Mouse (Mus musculus): ENCODE measurements around the gene Gm42742. TPM values are rescaled to one million over a fixed set of nuclear protein-coding genes. Genes with fewer than 3 reads are reported as not detected.
A peak's percentile ranks its signal among the peaks of the same experiment; 100 is the strongest.

Gm42742 gene
- polyA plus RNA-seq, 1 experiment from 2014 or later: 37.4 TPM

DNA sequence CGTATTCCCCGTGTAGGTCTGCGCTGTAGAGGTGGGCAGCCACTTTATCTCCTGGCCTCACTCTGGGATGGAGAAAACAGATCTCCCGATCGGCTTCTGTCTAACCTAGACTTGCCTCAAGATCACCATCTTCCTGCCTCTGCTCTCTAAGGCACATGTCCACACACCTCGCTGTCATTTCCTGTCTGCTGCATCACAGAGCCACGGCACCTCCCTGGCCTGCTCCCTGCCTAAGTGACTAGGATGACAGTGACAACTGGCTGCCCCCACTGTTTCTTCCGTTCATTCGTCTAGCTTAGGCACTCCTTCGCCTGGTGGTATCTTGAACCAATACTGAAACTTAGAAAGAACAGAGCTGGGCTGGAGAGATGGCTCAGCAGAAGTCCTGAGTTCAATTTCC lies 21.3 kb downstream of the Gm42742 start:
- ATAC-seq (ENCODE audit: insufficient read depth) (no peak), DNase-seq (no peak)
- no peak for TF ChIP-seq CTCF (IDR thresholded peaks at IDR 0.05; ENCODE audit: low read depth)
- Histone ChIP-seq H3K36me3 (ENCODE audit: insufficient read depth) (no peaks in the 10 kb centered on the region), H3K4me3 (ENCODE audit: low read depth, low read length) (no peak overlapping the region), H3K9me3 (ENCODE audit: low read depth, low read length) (no peaks in the 10 kb centered on the region), H3K27me3 (ENCODE audit: insufficient read depth, low read length) (no peaks in the 10 kb centered on the region), H3K27ac (ENCODE audit: low read depth) (no peak overlapping the region), H3K9ac (no peak overlapping the region), H3K4me2 (no peak overlapping the region), H3K4me1 (ENCODE audit: insufficient read depth) (no peaks in the 10 kb centered on the region)
- WGBS: 57% methylated on average over 10 of the region's 10 CpGs

GRCm38 (mm10) chr7:126996449-126996848 lies 24.4 kb downstream of the Gm42742 start:
- Histone ChIP-seq H3K27me3 (ENCODE audit: insufficient read depth, low read length) (no peaks in the 10 kb centered on the region), H3K36me3 (ENCODE audit: insufficient read depth) (no peaks in the 10 kb centered on the region), H3K4me1 (ENCODE audit: insufficient read depth) (no peaks in the 10 kb centered on the region), H3K9me3 (ENCODE audit: low read depth, low read length) (no peaks in the 10 kb centered on the region), H3K4me2 (no peak overlapping the region), H3K27ac (ENCODE audit: low read depth) (no peak overlapping the region), H3K4me3 (ENCODE audit: low read depth, low read length) (no peak overlapping the region), H3K9ac (no peak overlapping the region)
- no peak for ATAC-seq (ENCODE audit: insufficient read depth)
- no peak for DNase-seq
- 85% methylated on average over 4 of the region's 4 CpGs for WGBS
- TF ChIP-seq CTCF (IDR thresholded peaks at IDR 0.05; ENCODE audit: low read depth): peak; percentile 8; the same call in 1 of the 2 replicates

GRCm38 (mm10) chr7:126988816-126989215 lies 32.1 kb downstream of the Gm42742 start:
- TF ChIP-seq CTCF (IDR thresholded peaks at IDR 0.05; ENCODE audit: low read depth): no peak

GRCm38 (mm10) chr7:126986319-126986718 lies 34.6 kb downstream of the Gm42742 start:
- DNase-seq (peak; percentile 60), ATAC-seq (ENCODE audit: insufficient read depth) (no peak)
- H3K36me3 ChIP-seq (ENCODE audit: insufficient read depth): no peaks in the 10 kb centered on the region
- no peaks in the 10 kb centered on the region for H3K4me1 ChIP-seq (ENCODE audit: insufficient read depth)
- H3K4me3 ChIP-seq (ENCODE audit: low read depth, low read length): no peak overlapping the region
- H3K9me3 ChIP-seq (ENCODE audit: low read depth, low read length): no peaks in the 10 kb centered on the region
- 31% methylated on average over 9 of the region's 9 CpGs for WGBS
- no peak overlapping the region for H3K4me2 ChIP-seq
- H3K9ac ChIP-seq: no peak overlapping the region
- peak; percentile 73 for TF ChIP-seq CTCF (IDR thresholded peaks at IDR 0.05; ENCODE audit: low read depth)
- H3K27me3 ChIP-seq (ENCODE audit: insufficient read depth, low read length): no peaks in the 10 kb centered on the region
- no peak overlapping the region for H3K27ac ChIP-seq (ENCODE audit: low read depth)

More at GRCm38 (mm10) chr7:126988816-126989215, 32.1 kb downstream of the Gm42742 start:
- no peaks in the 10 kb centered on the region for H3K4me1 ChIP-seq (ENCODE audit: insufficient read depth)
- H3K4me2 ChIP-seq: no peak overlapping the region
- no peaks in the 10 kb centered on the region for H3K9me3 ChIP-seq (ENCODE audit: low read depth, low read length)
- H3K27me3 ChIP-seq (ENCODE audit: insufficient read depth, low read length): no peaks in the 10 kb centered on the region
- ATAC-seq (ENCODE audit: insufficient read depth): no peak
- no peak for DNase-seq
- H3K4me3 ChIP-seq (ENCODE audit: low read depth, low read length): no peak overlapping the region
- WGBS: 55% methylated on average over 8 of the region's 8 CpGs
- no peak overlapping the region for H3K9ac ChIP-seq
- H3K36me3 ChIP-seq (ENCODE audit: insufficient read depth): no peaks in the 10 kb centered on the region
- no peak overlapping the region for H3K27ac ChIP-seq (ENCODE audit: low read depth)

DNA sequence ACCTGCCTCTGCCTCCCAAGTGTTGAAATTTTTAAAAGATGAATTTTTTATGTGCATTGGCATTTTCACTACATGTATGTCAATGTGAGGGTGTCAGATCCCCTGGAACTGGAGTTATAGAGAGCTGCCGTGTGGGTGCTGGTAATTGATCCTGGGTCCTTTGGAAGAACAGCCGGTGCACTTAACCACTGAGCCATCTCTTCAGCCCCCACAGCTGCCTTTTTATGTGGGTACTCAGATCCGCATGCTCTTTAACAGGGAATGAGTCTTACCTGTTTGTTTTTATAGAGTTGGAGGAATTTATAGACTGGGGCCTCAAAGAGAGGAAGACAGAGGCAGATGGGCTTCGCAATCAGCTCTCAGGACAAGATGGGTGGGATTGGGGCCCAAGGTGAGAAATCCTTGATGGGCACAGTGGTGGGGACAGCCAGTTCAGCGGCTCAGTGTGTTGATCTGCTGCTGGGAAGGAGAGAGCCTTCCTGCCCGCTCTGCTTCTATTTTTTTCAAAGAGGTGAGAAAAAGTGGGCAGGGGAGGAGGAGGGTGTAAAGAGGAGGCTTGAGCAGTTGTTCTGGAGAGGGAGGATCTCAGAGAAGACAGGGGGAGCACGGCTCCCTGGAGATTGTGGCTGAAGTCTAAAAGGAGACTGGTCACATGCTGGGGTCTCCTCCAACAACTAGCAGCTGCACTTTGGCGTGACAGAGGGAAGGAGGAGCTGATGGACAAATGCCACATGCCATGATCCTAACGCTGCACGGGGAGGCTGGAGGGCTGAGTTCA lies 36.0 kb downstream of the Gm42742 start:
- ATAC-seq (ENCODE audit: insufficient read depth) (no peak), DNase-seq (peak; percentile 14)
- 27% methylated on average over 10 of the region's 10 CpGs for WGBS
- TF ChIP-seq CTCF (IDR thresholded peaks at IDR 0.05; ENCODE audit: low read depth): no peak
- H3K27ac ChIP-seq (ENCODE audit: low read depth): no peak overlapping the region
- H3K4me1 ChIP-seq (ENCODE audit: insufficient read depth): no peaks in the 10 kb centered on the region
- no peak overlapping the region for H3K4me3 ChIP-seq (ENCODE audit: low read depth, low read length)
- H3K4me2 ChIP-seq: no peak overlapping the region
- H3K36me3 ChIP-seq (ENCODE audit: insufficient read depth): peaks cover 8% of the 10 kb centered on the region
- no peak overlapping the region for H3K9ac ChIP-seq
- H3K27me3 ChIP-seq (ENCODE audit: insufficient read depth, low read length): no peaks in the 10 kb centered on the region
- no peaks in the 10 kb centered on the region for H3K9me3 ChIP-seq (ENCODE audit: low read depth, low read length)

DNA sequence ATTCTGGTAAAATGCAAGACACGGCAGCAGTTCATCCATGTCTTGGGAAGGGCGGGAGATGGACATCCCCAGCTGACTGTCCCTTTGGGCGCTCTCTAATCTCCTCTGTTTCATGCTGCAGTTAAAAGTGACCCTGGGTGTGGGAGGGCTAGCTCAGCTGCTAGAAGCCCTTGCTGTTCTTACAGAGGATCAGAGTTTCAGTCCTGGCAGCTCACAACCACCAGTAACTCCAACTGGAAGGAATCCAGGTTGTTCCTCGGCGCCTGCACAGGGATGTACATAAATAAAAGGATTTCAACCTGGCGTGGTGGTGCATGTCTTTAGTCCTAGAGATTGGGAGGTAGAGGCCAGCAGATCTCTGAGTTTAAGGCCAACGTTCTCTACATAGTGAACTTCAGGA lies 37.8 kb downstream of the Gm42742 start:
- no peak for TF ChIP-seq CTCF (IDR thresholded peaks at IDR 0.05; ENCODE audit: low read depth)
- no peak overlapping the region for H3K27ac ChIP-seq (ENCODE audit: low read depth)
- H3K4me3 ChIP-seq (ENCODE audit: low read depth, low read length): no peak overlapping the region
- H3K4me2 ChIP-seq: no peak overlapping the region
- H3K36me3 ChIP-seq (ENCODE audit: insufficient read depth): peaks cover 26% of the 10 kb centered on the region
- no peaks in the 10 kb centered on the region for H3K27me3 ChIP-seq (ENCODE audit: insufficient read depth, low read length)
- ATAC-seq (ENCODE audit: insufficient read depth) (no peak), DNase-seq (no peak)
- no peaks in the 10 kb centered on the region for H3K4me1 ChIP-seq (ENCODE audit: insufficient read depth)
- 72% methylated on average over 7 of the region's 7 CpGs for WGBS
- H3K9ac ChIP-seq: no peak overlapping the region
- no peaks in the 10 kb centered on the region for H3K9me3 ChIP-seq (ENCODE audit: low read depth, low read length)

DNA sequence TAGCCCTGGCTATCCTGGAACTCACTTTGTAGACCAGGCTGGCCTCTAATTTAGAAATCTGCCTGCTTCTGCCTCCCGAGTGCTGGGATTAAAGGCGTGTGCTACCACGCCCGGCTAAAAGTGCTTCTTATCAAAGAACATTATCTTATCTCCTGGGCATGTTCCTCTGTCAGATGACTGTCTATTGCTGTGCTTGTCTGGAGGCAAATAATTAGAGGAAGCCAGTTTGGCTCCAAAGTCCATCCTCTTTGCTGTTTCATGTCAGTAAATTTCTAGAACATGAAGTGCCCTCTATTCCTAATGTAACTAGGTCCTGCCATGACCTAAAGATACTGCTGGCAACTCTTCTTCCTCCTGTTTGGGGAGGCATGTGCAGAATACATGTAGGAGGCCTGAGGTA lies 38.8 kb downstream of the Gm42742 start:
- H3K27me3 ChIP-seq (ENCODE audit: insufficient read depth, low read length): no peaks in the 10 kb centered on the region
- DNase-seq: no peak
- no peak overlapping the region for H3K4me2 ChIP-seq
- peaks cover 28% of the 10 kb centered on the region for H3K36me3 ChIP-seq (ENCODE audit: insufficient read depth)
- no peak for ATAC-seq (ENCODE audit: insufficient read depth)
- no peak overlapping the region for H3K27ac ChIP-seq (ENCODE audit: low read depth)
- H3K9me3 ChIP-seq (ENCODE audit: low read depth, low read length): no peaks in the 10 kb centered on the region
- H3K9ac ChIP-seq: no peak overlapping the region
- H3K4me3 ChIP-seq (ENCODE audit: low read depth, low read length): no peak overlapping the region
- H3K4me1 ChIP-seq (ENCODE audit: insufficient read depth): no peaks in the 10 kb centered on the region
- WGBS: 66% methylated on average over 4 of the region's 4 CpGs
- TF ChIP-seq CTCF (IDR thresholded peaks at IDR 0.05; ENCODE audit: low read depth): no peak

Data from lung, embryonic 14.5 days (tissue).